Mouse (Mus musculus) kidney, embryonic 14.5 days (tissue): ENCODE results near the gene Gm17657. TPM values are rescaled to one million over a fixed set of nuclear protein-coding genes. Genes with fewer than 3 reads are reported as not detected.
A peak's percentile ranks its signal among the peaks of the same experiment; 100 is the strongest.
"Not testable (repeated sequence)": the region's sequence is repeated elsewhere in the genome, so short reads cannot be mapped to it uniquely, and the experiment has no call there.

Experiments used
- ATAC-seq: fragments of 200-750 bp; cut with Nextera tagmentation; 2 replicates; pipeline ENCODE4 v1.8.0; 2017; ENCODE audit warnings: moderate number of reproducible peaks, mild to moderate bottlenecking, moderate TSS enrichment, moderate library complexity; ENCODE audit not compliant: low FRiP score, low TSS enrichment
- H3K27ac ChIP-seq: fragments of 300-500 bp; sonication (generic); 2 replicates; pipeline ENCODE4 v1.5.1; 2014; ENCODE audit warnings: low read depth, mild to moderate bottlenecking, low read length, moderate library complexity, mixed read lengths
- H3K27me3 ChIP-seq: fragments of 300-500 bp; sonication (generic); 2 replicates; pipeline ENCODE4 v1.6.1; 2014; ENCODE audit warnings: mild to moderate bottlenecking, low read length; ENCODE audit not compliant: control insufficient read depth, insufficient read depth
- H3K36me3 ChIP-seq: fragments of 300-500 bp; sonication (generic); 2 replicates; pipeline ENCODE4 v1.6.1; 2014; ENCODE audit warnings: low read length, mixed read lengths; ENCODE audit not compliant: control insufficient read depth, insufficient read depth
- H3K4me1 ChIP-seq: fragments of 300-500 bp; sonication (generic); 2 replicates; pipeline ENCODE4 v1.6.1; 2014; ENCODE audit warnings: low read length, mixed read lengths; ENCODE audit not compliant: control insufficient read depth, insufficient read depth
- H3K4me2 ChIP-seq: fragments of 300-500 bp; sonication (generic); replicated peaks from 2 replicates; pipeline ENCODE4 v1.6.1; 2014; ENCODE audit warnings: low read depth, mild to moderate bottlenecking, low read length
- H3K4me3 ChIP-seq: fragments of 300-500 bp; sonication (generic); 2 replicates; pipeline ENCODE4 v1.5.1; 2014; ENCODE audit warnings: mild to moderate bottlenecking, low read length
- H3K9ac ChIP-seq: fragments of 300-500 bp; sonication (generic); 2 replicates; pipeline ENCODE4 v1.6.1; 2014; ENCODE audit warnings: low read depth, mild to moderate bottlenecking, low read length, moderate library complexity
- H3K9me3 ChIP-seq: fragments of 300-500 bp; sonication (generic); 2 replicates; pipeline ENCODE4 v1.6.1; 2016; ENCODE audit warnings: low read length; ENCODE audit not compliant: control insufficient read depth
- WGBS: fragments of 180-500 bp; shearing (Covaris S2); extraction: QIAGEN DNeasy Blood & Tissue Kit; methylation state at CpG from one replicate; pipeline ENCODE4 v1.1.7; 2014; 5-methylcytosine and 5-hydroxymethylcytosine counted together
- polyA plus RNA-seq: library from polyadenylated mRNA; unstranded; fragments of >200 nt; fragmentation: Nextera tagmentation; extraction: Ambion mirVana; gene quantifications from 2 replicates; pipeline ENCODE4 v1.2.1, GENCODE M21; 2014

The Gm17657 gene
- polyA plus RNA-seq, 1 experiment from 2014 or later, result not detected

DNA sequence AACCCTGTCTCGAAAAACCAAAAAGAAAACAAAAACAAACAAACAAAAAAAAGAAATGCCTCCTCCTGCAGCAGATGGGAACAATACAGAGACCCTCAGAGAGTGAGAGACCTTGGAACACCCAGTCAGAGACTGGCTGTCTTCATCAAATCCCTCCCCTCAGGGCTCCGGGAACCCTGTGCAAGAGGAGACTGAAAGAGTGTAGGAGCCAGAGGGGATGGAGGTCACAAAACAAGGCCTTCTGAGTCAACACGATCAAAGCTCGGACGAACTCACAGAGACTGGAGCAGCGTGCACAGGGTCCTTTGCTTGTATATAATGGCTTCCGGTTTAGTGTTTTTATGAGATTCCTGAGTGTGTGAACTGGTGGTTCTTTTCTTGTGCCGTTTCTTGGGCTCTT, 9.0 kb downstream of the Gm17657 start:
- no peaks in the 10 kb centered on the region for H3K4me1 ChIP-seq
- no peaks in the 10 kb centered on the region for H3K27me3 ChIP-seq
- WGBS, result 87% methylated on average over 8 of the region's 8 CpGs
- no peak overlapping the region for H3K4me3 ChIP-seq
- no peak for ATAC-seq
- H3K27ac ChIP-seq, result no peak overlapping the region
- no peak overlapping the region for H3K4me2 ChIP-seq
- no peaks in the 10 kb centered on the region for H3K9me3 ChIP-seq
- H3K9ac ChIP-seq, result no peak overlapping the region
- H3K36me3 ChIP-seq, result no peaks in the 10 kb centered on the region

DNA sequence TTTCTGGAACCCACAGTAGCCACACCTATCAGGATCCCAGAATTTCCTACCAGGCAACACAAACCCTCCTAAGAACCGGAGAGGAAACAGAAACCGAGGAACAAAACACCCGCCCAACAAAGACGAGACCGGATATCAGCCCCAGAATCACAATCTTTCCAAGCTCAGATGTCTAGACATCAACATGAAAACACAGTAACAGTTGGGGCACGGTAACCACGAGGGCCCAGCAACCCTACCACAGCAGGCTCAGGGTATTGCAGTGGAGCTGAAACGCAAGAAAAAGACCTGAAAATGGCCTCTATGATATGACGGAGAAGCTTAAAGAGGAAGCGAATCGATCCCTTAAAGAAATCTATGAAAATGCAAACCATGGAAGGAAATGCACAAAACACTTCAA, 15.6 kb downstream of the Gm17657 start:
- Histone ChIP-seq H3K27ac (no peak overlapping the region), H3K4me2 (no peak overlapping the region), H3K36me3 (no peaks in the 10 kb centered on the region), H3K4me1 (no peaks in the 10 kb centered on the region), H3K27me3 (no peaks in the 10 kb centered on the region), H3K9ac (no peak overlapping the region), H3K9me3 (no peaks in the 10 kb centered on the region), H3K4me3 (no peak overlapping the region)
- no peak for ATAC-seq
- WGBS, result 92% methylated on average over 11 of the region's 11 CpGs

DNA sequence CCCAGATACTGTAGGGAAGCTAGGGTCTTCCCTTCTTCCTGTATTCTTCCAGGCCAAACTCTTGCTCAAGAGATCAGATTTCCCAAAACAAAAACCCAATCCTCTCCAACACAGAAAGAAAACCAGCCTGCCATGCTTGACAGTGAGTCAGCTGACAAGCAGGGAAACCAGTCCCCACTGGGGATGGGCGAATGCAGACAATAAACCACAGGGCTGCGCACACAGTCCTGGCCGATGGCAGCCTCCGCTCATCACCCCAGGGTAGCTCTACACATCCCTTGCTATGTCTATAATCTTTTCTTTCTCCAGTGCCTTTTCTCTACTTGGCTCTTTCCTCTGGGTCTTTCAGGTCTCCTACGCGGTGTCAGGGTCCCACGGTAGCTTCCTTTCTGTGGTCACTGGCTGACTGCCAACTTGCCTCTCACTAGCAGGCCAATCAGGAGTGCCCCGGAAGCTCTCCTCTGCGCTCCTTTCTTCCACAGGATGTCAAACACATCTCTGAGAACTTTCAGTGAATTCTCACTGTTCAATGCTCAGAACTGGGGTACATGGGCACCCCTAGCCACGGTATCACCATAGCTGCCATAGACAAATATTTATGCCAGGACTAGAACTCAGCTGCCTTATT, 17.6 kb downstream of the Gm17657 start:
- Histone ChIP-seq H3K9ac (no peak overlapping the region), H3K4me1 (no peaks in the 10 kb centered on the region), H3K4me3 (no peak overlapping the region), H3K27me3 (no peaks in the 10 kb centered on the region), H3K4me2 (0 out of 2 replicates have a peak overlapping the region, but pooled peaks have one; percentile 3), H3K9me3 (no peaks in the 10 kb centered on the region), H3K27ac (no peak overlapping the region), H3K36me3 (no peaks in the 10 kb centered on the region)
- 58% methylated on average over 10 of the region's 10 CpGs for WGBS
- ATAC-seq, result peak; percentile 43; the same call in 1 of the 2 replicates

DNA sequence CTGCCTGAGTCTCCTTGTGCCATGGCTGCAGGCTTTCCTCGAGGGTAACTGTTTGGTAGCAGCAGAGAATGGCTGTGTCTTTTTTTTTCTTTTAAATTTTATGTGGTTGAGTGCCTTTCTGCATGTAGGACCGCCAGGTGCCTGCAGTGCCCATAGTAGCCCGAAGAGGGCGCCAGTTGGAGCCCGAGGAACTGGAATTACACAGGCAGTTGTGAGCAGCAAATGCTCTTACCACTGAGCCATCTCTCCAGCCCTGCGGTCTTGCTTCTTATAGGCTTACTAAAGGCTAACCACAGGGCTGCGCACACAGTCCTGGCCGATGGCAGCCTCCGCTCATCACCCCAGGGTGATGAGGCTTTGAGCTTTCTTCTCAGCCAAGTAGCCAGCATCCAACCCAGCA, 18.2 kb downstream of the Gm17657 start:
- Histone ChIP-seq H3K27ac (no peak overlapping the region), H3K4me3 (no peak overlapping the region), H3K9me3 (no peaks in the 10 kb centered on the region), H3K4me1 (no peaks in the 10 kb centered on the region), H3K27me3 (no peaks in the 10 kb centered on the region), H3K9ac (no peak overlapping the region), H3K36me3 (no peaks in the 10 kb centered on the region), H3K4me2 (no peak overlapping the region)
- 79% methylated on average over 9 of the region's 9 CpGs for WGBS
- 0 out of 2 replicates have a peak, but pooled peaks have one; percentile 28 for ATAC-seq

DNA sequence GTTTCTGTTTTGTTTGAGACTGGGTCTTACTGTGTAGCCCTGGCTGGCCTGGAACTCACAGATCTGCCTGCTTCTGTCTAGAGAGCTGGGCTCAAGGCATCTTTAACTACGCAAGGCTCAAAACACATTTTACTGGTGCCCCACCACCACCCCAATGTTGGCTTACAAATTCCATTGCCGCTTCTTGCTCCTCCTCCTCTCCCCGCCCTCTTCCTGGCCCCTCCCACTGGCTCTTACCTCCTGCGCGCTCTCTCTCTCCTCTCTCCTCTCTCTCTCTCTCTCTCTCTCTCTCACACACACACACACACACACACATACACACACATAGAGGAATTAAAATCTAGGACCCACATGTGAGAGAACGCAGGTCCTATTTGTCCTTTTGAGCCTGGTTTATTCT, 18.9 kb downstream of the Gm17657 start:
- Histone ChIP-seq H3K4me1 (no peaks in the 10 kb centered on the region), H3K27me3 (no peaks in the 10 kb centered on the region), H3K9ac (no peak overlapping the region), H3K36me3 (no peaks in the 10 kb centered on the region), H3K4me3 (no peak overlapping the region), H3K27ac (no peak overlapping the region), H3K4me2 (no peak overlapping the region), H3K9me3 (peaks cover 5% of the 10 kb centered on the region; the same call in 1 of the 2 replicates)
- 83% methylated on average over 6 of the region's 6 CpGs for WGBS
- ATAC-seq, result no peak

DNA sequence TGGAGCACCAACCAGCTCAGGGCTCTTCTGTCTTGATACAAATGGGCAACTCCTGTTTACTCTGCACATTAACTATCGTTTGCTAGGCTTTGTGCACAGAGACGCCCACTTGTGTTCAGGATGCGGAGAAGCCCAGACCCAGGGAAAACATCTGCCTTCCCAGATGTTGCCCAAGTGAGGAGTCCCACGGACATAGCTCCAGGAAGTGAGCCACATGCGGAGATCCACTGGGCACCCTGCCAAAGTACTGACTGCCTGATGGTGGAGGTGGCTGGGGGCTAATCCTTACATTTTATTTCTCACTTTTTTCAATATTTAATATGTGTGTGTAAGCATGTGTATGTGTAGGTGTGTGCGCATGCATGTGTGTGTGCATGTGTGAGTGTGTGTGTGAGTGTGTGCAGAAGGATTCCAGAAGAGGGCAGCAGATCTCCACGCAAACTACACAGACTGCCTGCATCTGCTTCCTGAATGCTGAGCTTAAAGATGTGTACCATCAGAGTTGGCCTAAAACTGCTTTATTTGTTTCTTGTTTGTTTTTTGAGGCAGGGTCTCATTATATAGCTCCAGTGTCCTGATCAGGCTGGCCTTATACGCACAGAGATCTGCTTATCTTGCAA, 20.8 kb downstream of the Gm17657 start:
- H3K9me3 ChIP-seq, result peaks cover 5% of the 10 kb centered on the region; the same call in 1 of the 2 replicates
- H3K4me1 ChIP-seq, result no peaks in the 10 kb centered on the region
- no peak overlapping the region for H3K4me3 ChIP-seq
- WGBS, result 80% methylated on average over 8 of the region's 8 CpGs
- no peak overlapping the region for H3K9ac ChIP-seq
- H3K27me3 ChIP-seq, result no peaks in the 10 kb centered on the region
- no peak overlapping the region for H3K27ac ChIP-seq
- H3K4me2 ChIP-seq, result no peak overlapping the region
- no peaks in the 10 kb centered on the region for H3K36me3 ChIP-seq
- ATAC-seq, result no peak

DNA sequence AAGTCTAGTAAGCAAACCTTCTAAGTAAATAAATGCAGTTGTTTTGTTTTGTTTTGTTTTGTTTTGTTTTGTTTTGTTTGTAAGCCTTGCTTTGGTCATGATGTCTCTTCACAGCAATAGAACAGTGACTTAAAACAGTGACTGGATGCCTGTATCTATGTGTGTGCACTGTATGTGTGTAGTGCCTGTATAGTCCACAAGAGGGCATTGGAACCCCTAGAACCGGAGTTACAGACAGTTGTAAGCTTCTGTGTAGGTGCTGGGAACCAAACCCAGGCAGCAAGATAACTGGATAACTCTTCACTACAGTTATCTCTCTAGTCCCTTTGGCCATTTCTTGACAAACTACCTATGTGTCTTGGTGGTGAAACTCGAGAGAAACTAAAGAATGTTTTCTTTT, 23.8 kb downstream of the Gm17657 start:
- Histone ChIP-seq H3K27ac (no peak overlapping the region), H3K4me1 (no peaks in the 10 kb centered on the region), H3K36me3 (no peaks in the 10 kb centered on the region), H3K4me3 (no peak overlapping the region), H3K9ac (no peak overlapping the region), H3K27me3 (no peaks in the 10 kb centered on the region), H3K9me3 (peaks cover 5% of the 10 kb centered on the region; the same call in 1 of the 2 replicates), H3K4me2 (no peak overlapping the region)
- ATAC-seq, result no peak
- WGBS, result 85% methylated on average over 2 of the region's 2 CpGs

DNA sequence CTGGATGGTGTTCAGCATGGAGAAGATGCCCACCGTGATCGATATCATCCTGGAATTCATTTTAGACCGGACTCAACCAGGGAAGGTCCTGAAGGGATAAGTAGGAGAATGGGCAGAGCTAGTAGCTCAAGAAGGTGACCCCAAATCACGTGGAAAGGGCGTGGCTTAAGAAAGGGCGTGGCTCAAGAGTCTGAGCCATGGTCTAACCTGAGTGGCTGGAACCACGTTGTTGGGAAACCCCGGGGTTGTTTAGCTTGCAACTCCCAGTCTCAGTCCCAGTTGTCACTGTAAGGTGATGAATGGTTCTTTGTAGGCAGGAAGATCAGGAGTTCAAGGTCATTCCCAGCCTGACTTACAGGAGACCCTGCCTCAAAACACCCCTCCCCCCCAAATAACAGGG, 29.7 kb downstream of the Gm17657 start:
- H3K4me1 ChIP-seq, result no peaks in the 10 kb centered on the region
- H3K27ac ChIP-seq, result no peak overlapping the region
- H3K36me3 ChIP-seq, result no peaks in the 10 kb centered on the region
- H3K9me3 ChIP-seq, result no peaks in the 10 kb centered on the region
- H3K27me3 ChIP-seq, result no peaks in the 10 kb centered on the region
- no peak overlapping the region for H3K9ac ChIP-seq
- ATAC-seq, result no peak
- WGBS, result 77% methylated on average over 8 of the region's 8 CpGs
- H3K4me2 ChIP-seq, result no peak overlapping the region
- no peak overlapping the region for H3K4me3 ChIP-seq

DNA sequence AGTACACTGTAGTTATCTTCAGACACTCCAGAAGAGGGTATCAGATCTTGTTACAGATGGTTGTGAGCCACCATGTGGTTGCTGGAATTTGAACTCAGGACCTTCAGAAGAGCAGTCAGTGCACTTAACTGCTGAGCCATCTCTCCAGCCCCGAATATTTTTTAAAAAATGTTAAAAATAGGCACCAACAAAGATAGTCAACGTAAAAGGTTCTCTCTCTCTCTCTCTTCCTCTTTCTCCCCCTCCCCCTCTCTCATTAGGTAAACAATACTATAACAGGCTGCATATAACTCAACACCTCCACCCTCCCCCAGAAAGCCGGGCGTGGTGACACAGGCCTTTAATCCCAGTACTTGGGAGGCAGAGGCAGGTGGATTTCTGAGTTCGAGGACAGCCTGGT, 30.8 kb downstream of the Gm17657 start:
- 92% methylated on average over 5 of the region's 5 CpGs for WGBS
- H3K27ac ChIP-seq, H3K9ac ChIP-seq, ATAC-seq, H3K4me3 ChIP-seq, H3K36me3 ChIP-seq, H3K27me3 ChIP-seq, H3K9me3 ChIP-seq, H3K4me2 ChIP-seq, H3K4me1 ChIP-seq: not testable (repeated sequence)
